Mouse (Mus musculus) heart, adult 18-20 months (tissue): ENCODE measurements around the gene Aga. TPM values are rescaled to one million over a fixed set of nuclear protein-coding genes. Genes with fewer than 3 reads are reported as not detected.
"Not testable (repeated sequence)": the region's sequence is repeated elsewhere in the genome, so short reads cannot be mapped to it uniquely, and the experiment has no call there.

Source experiments
- DNase-seq, 2 experiments: peaks; one replicate each; pipeline ENCODE4 v3.0.0; 2021 to 2022; ENCODE audit warnings: mixed read lengths in 1 of 2
- long read RNA-seq, 2 experiments: library from polyadenylated mRNA; stranded (forward); transcript quantifications; one replicate each; pipeline ENCODE4 v2.0.0; 2021
- total RNA-seq, 2 experiments: library from RNA; stranded (reverse); gene quantifications; 2 replicates each; pipeline ENCODE4 v1.2.3; 2021

The Aga gene
- total RNA-seq, result 10 to 100 TPM; 19.8 to 23.5 TPM
- long read RNA-seq, experiment 1, transcript Aga-201 (9 exons, 1,181 nt), result major isoform, 24 of 27 reads
- long read RNA-seq, experiment 1, partial matches to known transcripts, result 2 of 27 reads
- long read RNA-seq, experiment 1, other reads (novel, unspliced or antisense), result 1 of 27 reads
- long read RNA-seq, experiment 2, transcript Aga-201 (9 exons, 1,181 nt), result major isoform, 21 of 23 reads
- long read RNA-seq, experiment 2, partial matches to known transcripts, result 0 of 23 reads
- long read RNA-seq, experiment 2, other reads (novel, unspliced or antisense), result 2 of 23 reads

- DNase-seq, result peak; percentile 92 to 94
These were observed at the start of gene Aga for GRCm38 (mm10) chr8:53511551-53512127. Gene Aga (plus strand): TSS chr8:53511727.

DNA sequence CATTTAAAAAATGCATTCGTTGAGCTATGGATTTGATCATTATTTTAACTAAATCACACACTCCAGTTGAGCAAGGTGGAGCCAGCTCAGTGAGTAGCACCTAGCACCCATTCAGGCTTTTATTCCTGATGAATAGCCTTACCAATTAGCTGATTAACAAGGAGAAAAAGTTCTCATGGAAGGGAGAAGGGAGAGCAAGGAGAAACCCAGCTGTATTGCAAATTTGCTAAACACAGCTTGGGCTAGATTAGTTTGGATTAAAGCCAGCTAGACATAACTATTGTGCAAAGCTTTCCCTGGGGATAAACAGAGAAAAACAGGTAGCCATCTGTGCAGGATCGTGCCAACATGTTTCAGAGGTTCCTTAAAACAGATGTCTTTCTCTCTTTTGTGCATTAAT is 22.5 kb upstream of the Aga start:
- DNase-seq, result no peak

GRCm38 (mm10) chr8:53496216-53496615 is 15.3 kb upstream of the Aga start:
- DNase-seq, result no peak

DNA sequence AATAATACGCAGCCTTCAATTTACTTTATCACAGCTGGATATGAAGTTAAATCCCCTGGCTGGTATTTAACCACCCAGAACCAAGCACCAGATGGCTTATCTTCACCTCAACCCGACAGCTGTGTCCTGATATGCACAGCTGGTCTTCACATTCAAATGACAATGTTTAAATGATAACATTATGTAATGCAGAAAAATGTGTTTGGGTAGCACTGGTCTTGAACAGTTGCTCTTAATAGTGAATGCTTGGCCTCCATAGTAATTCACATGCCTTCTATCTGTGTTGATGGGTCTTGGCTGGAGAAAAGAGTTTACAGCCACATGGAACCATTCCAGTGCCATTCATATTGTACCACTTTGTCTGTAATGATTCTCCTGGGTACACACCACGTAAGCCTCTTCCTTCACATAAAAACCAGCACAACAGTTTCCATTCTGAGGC is 14.6 kb upstream of the Aga start:
- no peak for DNase-seq

GRCm38 (mm10) chr8:53538049-53538448 is 26.5 kb downstream of the Aga start:
- not testable (repeated sequence) for DNase-seq

GRCm38 (mm10) chr8:53539585-53539984 is 28.1 kb downstream of the Aga start:
- no peak for DNase-seq

GRCm38 (mm10) chr8:53562441-53563040 is 51.0 kb downstream of the Aga start:
- DNase-seq, result no peak

DNA sequence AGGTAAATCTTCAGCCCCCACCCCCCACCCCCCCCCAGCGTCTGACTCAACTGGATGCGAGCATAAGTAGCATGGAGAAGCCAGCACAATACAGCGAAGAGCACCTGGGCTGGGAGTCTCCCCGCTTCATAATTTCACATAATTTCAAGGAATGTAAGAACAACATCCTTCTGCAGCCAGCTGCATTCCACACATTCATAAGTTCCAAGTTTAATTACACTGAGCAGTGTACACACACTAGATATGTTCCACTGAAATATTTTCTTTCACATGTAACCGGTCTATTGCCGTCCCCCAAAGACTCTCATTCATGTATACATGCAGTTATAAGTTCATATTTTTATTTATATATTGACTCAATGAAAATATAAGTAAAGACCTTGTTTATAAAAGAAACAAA is 54.7 kb downstream of the Aga start:
- DNase-seq, result no peak

Other genes with a start within 250 kb of the Aga start
- gene Neil3, start 127.3 kb downstream of the Aga start, total RNA-seq, result under 1 TPM; 0.12 to 0.15 TPM